Mouse (Mus musculus) ZHBTc4 (cell line): Measurements from ENCODE around the gene Smyd3.

ENCODE experiments used
- DNase-seq: peaks from one replicate; pipeline ENCODE4 v3.0.0-alpha.2; 2011; ENCODE audit warnings: low read depth, low spot score

Smyd3 gene

DNA sequence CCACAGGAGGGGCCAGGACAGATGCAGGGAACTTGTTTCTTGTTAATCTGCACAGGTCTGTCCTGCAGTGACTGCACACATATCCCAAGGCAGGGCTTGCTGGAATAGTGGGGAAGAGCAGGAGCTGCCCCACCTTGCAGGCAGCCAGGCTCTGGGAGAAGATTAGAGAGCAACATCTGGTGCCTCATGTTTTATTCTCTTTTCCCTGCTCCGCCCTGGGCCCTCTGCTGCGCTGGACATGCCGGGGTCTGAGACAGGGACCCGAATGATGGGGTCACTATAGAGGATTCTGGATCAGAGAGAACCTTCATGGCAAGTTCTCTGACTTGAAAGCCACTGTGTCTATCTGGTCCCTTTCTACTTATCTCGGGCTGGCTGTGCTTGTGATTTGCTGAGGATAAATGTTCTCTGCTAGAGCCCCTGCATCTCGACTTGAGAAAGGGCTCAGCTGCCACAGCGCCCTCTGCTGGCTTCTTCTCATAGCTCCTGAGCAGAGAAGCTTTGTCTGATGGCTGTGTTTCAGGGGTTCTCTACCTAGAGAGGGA, 557.8 kb downstream of the Smyd3 start:
- peak; percentile 82 for DNase-seq

- DNase-seq: peak; percentile 52
These were observed 559.2 kb downstream of the Smyd3 start for GRCm38 (mm10) chr1:178958641-178959040.

DNA sequence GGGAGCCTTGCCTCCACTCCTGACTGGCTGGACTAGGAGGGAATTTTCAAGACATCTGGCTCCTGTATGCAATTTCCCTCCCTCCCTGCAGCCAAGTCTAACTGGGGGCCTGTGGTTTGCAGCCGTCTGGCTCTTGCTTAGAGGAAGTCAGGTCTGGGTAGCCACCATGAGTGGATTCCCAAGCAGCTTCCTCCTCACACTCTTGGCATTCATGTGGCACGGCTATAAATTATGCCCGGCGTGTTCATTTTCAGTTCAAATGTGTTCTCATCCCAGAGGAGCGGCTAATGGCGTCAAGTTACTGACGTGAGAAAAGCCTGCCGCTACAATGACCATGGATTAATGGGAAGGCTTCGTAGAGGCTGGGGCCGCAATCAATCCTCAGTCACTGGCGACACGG, 564.9 kb downstream of the Smyd3 start:
- no peak for DNase-seq

DNA sequence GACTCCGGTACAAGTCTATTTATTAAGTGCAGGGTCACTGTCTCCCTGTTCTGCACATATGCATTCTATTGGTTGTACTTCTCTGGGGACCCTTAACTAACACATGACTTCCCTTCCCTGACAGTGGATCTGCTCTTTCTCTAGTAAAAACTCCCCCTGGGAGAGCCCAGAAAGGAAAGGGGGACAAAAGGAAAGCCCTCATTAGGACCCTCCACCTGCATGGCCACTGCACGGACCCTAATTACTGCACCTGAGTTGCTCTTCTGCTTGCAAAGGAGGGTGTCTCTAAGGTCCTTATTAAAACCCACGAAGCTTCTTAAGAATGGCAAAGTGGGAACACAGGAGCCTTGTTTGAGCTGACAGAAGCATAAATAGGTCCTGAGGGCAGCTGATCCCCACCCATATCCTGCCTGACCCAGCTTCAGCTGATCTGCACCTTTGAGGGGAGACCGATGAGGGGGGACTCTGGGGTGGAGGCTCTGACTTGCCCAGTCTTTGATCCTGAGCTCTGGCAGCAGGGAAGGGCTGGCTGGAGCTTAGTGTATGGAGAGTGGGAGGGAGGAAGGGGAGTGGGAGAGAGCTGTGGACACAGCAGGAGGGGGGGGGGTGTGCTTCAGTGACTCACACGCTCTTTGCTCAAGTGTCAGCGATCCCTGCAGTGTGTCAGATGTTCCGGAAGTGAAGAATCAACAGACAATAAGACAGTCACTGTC, 575.4 kb downstream of the Smyd3 start:
- no peak for DNase-seq

- no peak for DNase-seq
These were observed 577.5 kb downstream of the Smyd3 start for GRCm38 (mm10) chr1:178940353-178940752.

- DNase-seq: no peak
These were observed 580.9 kb downstream of the Smyd3 start for GRCm38 (mm10) chr1:178936976-178937375.

DNA sequence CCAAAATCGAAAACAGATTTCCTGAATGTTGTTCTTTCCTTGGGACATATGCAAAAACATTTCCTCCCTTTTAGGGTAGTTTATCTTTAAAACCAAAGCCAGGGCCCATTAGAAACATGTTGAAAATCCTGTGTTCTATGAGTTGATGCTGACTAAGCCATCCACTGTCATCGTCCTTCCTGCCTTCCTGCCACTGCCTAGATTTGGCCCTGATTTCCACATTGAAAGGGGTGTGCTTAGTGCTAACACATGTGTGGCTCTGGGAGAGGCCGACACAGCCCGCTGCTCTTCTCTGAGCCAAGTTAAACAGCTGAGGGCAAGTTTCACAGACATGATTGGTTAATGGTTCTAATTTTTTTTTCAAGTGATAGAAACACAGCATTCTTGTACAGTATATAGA, 581.4 kb downstream of the Smyd3 start:
- no peak for DNase-seq

GRCm38 (mm10) chr1:178933953-178934637, 583.7 kb downstream of the Smyd3 start:
- DNase-seq: no peak

- no peak for DNase-seq
These were observed 588.3 kb downstream of the Smyd3 start for GRCm38 (mm10) chr1:178929531-178929930.

DNA sequence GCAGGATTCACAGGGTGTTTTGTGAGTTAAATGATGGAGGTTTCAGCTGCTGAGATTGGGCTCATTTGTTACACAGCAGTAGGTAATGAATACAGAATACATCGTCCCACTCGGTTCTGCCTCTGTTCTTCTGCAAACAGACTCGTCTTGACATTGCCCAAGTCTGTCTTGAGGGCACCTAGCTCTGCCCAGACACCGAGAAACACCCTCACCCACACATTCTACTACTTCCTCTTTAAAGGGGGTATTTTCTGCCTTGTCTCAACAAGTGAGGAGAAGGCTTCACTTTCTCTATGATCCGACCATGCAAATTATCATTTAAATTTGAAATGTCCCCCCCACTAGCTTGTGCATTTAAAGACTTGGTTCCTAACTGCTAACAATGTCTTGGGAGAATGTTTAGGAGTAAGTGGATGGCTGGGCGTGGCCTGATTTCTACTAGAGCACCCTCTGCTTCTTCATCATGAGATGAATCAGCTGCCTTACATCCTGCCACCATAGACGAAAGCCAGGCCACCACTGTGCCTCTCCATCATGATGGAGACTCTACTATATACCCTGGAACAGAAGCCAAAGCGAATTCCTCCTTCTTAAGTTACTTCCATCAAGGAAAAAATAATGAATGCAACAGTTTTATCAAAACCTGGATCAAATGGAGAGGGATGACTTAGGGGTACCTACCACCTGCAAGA, 593.2 kb downstream of the Smyd3 start:
- DNase-seq: no peak

DNA sequence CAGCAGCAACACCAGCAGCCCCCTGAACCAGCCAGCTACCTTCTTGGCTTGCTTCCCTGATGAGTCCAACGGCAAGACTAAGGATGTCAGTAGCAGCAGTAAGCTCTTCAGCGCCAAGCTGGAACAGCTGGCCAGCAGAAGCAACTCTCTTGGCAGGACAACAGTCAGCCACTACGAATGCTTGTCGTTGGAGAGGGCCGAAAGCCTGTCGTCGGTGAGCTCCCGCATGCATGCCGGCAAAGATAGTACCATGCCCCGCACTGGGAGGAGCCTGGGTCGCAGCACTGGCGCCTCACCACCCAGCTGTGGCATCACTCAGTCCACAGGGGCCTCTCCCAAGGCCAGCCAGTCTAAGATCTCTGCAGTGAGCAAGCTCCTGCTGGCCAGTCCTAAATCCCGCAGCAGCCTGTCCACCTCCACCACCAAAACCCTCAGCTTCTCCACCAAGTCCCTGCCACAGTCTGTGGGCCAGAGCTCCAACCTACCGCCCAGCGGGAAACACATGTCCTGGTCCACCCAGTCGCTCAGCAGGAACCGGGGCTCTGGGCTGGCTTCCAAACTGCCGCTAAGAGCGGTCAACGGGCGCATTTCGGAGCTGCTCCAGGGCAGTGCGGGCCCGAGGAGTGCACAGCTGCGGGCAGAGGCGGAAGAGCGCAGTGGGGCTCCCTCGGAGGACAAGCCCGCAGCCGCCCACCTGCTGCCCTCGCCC, 600.5 kb downstream of the Smyd3 start:
- peak; percentile 19 for DNase-seq

DNA sequence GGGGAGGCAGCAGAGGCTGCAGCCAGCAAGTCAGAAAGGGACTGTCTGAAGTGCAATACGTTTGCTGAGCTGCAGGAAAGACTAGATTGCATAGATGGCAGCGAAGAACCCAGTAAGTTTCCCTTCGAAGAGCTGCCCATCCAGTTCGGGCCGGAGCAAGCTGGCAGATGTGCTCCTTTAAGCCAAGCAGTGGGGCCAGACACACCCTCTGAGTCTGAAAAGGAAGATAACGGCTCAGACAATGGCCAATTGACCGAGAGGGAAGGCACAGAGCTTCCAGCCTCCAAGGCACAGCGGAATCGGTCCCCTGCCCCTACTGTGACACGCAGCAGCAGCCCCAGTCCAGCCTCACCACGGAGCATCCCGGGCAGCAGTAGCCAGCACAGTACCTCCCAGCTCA, 602.8 kb downstream of the Smyd3 start:
- DNase-seq: peak; percentile 77

DNA sequence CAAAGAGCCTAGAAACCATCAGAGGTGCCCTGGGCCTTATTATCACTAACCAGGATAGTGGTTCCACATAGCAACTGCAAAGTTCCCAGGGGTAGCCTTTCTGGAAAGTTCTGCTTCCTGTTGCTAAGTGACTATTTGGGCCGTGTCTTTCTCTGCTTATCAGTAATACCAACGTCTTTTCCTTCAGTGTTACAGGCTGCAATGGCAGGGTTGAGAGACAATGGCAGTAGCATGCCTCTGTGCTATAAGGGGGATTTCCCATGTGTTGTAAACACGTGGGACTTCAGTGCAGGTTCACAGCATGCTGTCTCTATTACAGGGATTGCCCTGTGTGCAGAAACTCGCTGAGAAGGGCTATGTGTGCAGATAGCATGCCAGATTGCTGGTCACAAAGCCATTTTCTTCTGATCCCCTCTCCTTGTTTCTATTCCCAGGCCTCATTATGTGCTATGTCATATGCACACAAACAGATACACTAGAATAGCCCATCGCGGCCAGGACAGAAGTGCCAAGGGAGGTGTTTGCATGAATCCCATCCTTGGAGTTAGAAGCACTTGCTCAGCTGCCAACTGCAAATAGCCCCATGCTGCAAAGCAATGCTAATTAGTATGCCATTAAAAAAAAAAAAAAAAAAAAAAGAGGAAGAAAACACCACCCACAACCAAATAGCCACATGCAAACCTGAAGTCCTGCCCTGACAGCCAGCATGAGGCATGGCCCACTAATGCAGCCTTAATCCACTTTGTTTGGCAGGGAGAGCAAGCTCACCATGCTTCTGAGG, 604.7 kb downstream of the Smyd3 start:
- no peak for DNase-seq

DNA sequence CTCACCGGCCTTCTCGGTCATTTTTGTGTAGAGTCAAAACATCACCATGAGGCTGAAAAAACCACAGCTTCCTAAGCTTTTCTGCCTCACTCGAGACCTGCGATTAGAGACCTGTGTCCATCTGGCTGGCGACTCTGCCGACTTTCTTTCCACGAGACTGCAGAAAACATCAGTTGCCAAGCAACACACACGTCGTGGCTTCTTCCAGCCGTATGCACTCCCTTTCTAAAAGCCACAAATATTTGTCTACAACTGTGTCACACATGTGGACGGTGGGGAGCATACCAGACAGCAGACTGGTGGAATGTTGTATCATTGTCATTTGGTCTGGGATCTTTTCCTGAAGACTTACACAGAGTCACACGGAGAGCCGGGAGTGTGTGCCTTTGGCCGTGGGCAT, 606.9 kb downstream of the Smyd3 start:
- DNase-seq: no peak
